Mouse (Mus musculus) liver, adult 2 months (tissue): ENCODE data around the gene Slc35f6. TPM values are rescaled to one million over a fixed set of nuclear protein-coding genes. Genes with fewer than 3 reads are reported as not detected.
A peak's percentile ranks its signal among the peaks of the same experiment; 100 is the strongest.

ENCODE experiments used
- DNase-seq: peaks from one replicate; pipeline ENCODE4 v3.0.0-alpha.2; 2011; ENCODE audit warnings: low read depth, low spot score; ENCODE audit errors: extremely low read depth
- H3K27ac ChIP-seq: fragments of 200-500 bp; replicated peaks from 2 replicates; pipeline ENCODE4 v1.5.1; 2012; ENCODE audit warnings: low read depth, mild to moderate bottlenecking, control low read depth, inconsistent platforms, low read length; ENCODE audit not compliant: insufficient read depth
- H3K27me3 ChIP-seq: fragments of 200-500 bp; 2 replicates; pipeline ENCODE4 v1.6.1; 2012; ENCODE audit warnings: mild to moderate bottlenecking, moderate library complexity, low read length, inconsistent platforms; ENCODE audit not compliant: control insufficient read depth, insufficient read depth
- H3K36me3 ChIP-seq: fragments of 200-500 bp; 2 replicates; pipeline ENCODE4 v1.6.1; 2012; ENCODE audit warnings: low read length, inconsistent platforms; ENCODE audit not compliant: control insufficient read depth, insufficient read depth
- H3K4me1 ChIP-seq: fragments of 200-500 bp; 2 replicates; pipeline ENCODE4 v1.6.1; 2011; ENCODE audit warnings: low read length; ENCODE audit not compliant: control insufficient read depth, insufficient read depth
- H3K4me3 ChIP-seq: fragments of 200-500 bp; 2 replicates; pipeline ENCODE4 v1.5.1; 2011; ENCODE audit warnings: low read depth, mild to moderate bottlenecking, control low read depth, low read length, moderate library complexity; ENCODE audit not compliant: insufficient read depth
- H3K79me2 ChIP-seq: fragments of 200-500 bp; 2 replicates; pipeline ENCODE4 v1.6.1; 2012; ENCODE audit warnings: inconsistent platforms, mild to moderate bottlenecking, low read length, moderate library complexity; ENCODE audit not compliant: control insufficient read depth, insufficient read depth
- H3K9ac ChIP-seq: fragments of 200-500 bp; 2 replicates; pipeline ENCODE4 v1.6.1; 2012; ENCODE audit warnings: low read depth, mild to moderate bottlenecking, control low read depth, inconsistent platforms, low read length
- CTCF ChIP-seq: fragments of 200-500 bp; IDR thresholded peaks from 2 replicates; pipeline ENCODE4 v1.5.1; 2011; ENCODE audit warnings: low read depth, low read length, control low read depth
- POLR2A ChIP-seq: fragments of 200-500 bp; IDR thresholded peaks from 2 replicates; pipeline ENCODE4 v1.6.1; 2011; ENCODE audit warnings: low read length, control low read depth; ENCODE audit not compliant: insufficient read depth; ENCODE audit errors: extremely low read depth
- WGBS: fragments of 180-500 bp; shearing (Covaris S2); methylation state at CpG from one replicate; pipeline ENCODE4 v1.1.7; 2018; 5-methylcytosine and 5-hydroxymethylcytosine counted together
- polyA plus RNA-seq: library from polyadenylated mRNA; depleted of rRNA; stranded (reverse); fragments of >200 nt; gene quantifications from 2 replicates; pipeline ENCODE4 v1.2.3, GENCODE M21; 2012
- total RNA-seq: library from RNA; depleted of rRNA; stranded (reverse); fragments of >200 nt; gene quantifications from 2 replicates; pipeline ENCODE4 v1.2.3, GENCODE M21; 2014

The Slc35f6 gene
- total and polyA plus RNA-seq, 2 experiments: 16.2 to 55.4 TPM

DNA sequence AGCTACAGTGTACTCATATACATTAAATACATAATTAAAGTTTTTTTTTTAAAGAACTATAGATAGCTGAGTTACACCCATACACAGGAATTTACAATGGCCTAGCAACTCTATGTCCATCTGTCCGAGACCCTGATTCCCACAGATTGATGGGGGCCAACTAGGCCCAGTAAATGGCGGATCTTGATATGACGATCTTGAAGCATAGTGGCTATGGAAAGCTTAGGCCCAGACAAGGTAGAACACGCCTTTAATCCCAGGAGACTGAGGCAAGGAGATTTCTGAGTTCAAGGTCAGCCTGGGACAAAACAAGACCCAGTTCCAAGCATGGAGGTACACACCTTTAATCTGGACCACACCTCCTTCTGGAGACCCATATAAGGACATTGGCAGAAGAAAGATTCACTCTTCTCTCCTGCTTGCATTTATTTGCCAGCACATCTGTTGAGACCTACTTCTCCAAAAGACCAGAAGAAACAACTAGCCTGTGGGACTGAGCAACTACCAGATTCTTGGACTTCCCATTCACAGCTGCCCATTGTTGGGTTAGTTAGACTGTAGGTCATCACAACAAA, 31.1 kb downstream of the Slc35f6 start:
- peaks cover 1% of the 10 kb centered on the region; the same call in 1 of the 2 replicates for H3K4me1 ChIP-seq
- no peak for DNase-seq
- H3K27me3 ChIP-seq: no peaks in the 10 kb centered on the region
- no peak for TF ChIP-seq POLR2A
- no peak for TF ChIP-seq CTCF
- H3K9ac ChIP-seq: no peak overlapping the region
- no peaks in the 10 kb centered on the region for H3K79me2 ChIP-seq
- no peak overlapping the region for H3K27ac ChIP-seq
- no peaks in the 10 kb centered on the region for H3K36me3 ChIP-seq
- 98% methylated on average over 4 of the region's 4 CpGs for WGBS
- no peak overlapping the region for H3K4me3 ChIP-seq

DNA sequence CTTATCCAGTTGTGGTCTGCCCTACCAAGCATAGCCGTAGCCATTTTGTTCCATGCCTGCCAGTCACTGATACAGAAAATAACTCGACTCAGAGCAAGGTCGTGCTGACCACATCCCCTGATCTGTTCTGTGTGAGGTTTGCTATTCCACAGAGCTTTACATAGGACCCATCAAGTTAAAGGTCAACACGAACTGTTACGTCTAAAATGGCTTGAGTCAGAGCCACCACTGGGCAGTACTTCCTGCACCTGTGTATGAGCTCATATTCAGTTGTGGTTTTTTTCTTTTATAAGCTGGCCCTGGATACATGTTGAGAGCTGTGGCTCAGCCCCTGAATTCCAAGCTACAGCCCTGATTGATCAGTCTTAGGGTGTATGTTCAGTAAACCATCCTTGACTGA, 31.9 kb downstream of the Slc35f6 start:
- Histone ChIP-seq H3K27me3 (no peaks in the 10 kb centered on the region), H3K79me2 (no peaks in the 10 kb centered on the region), H3K36me3 (no peaks in the 10 kb centered on the region), H3K4me1 (no peaks in the 10 kb centered on the region), H3K4me3 (no peak overlapping the region), H3K9ac (no peak overlapping the region), H3K27ac (no peak overlapping the region)
- 76% methylated on average over 5 of the region's 5 CpGs for WGBS
- no peak for DNase-seq
- no peak for TF ChIP-seq CTCF
- TF ChIP-seq POLR2A: no peak

DNA sequence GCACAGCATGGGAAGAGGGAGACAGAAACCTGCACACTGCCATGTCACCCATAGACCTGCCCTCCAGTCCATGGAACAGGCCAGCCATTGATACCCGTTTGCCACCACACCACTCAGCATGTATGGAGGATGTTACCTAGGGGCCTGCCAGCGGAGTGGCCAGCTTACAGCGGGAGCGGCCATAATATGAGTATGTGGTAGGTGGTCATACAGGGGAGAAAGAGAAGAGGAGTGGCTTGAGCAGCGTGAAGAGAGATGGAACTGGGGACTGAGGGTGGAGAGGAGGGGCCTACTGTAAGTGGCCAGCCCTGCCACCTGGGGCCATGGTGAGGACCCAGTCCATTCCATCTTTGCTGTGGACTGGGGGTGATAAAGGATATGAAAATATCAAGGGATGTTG, 34.2 kb downstream of the Slc35f6 start:
- no peaks in the 10 kb centered on the region for H3K27me3 ChIP-seq
- DNase-seq: no peak
- TF ChIP-seq CTCF (no peak), POLR2A (no peak)
- no peak overlapping the region for H3K4me3 ChIP-seq
- 97% methylated on average over 5 of the region's 5 CpGs for WGBS
- no peaks in the 10 kb centered on the region for H3K4me1 ChIP-seq
- no peak overlapping the region for H3K9ac ChIP-seq
- H3K27ac ChIP-seq: no peak overlapping the region
- no peaks in the 10 kb centered on the region for H3K79me2 ChIP-seq
- no peaks in the 10 kb centered on the region for H3K36me3 ChIP-seq

DNA sequence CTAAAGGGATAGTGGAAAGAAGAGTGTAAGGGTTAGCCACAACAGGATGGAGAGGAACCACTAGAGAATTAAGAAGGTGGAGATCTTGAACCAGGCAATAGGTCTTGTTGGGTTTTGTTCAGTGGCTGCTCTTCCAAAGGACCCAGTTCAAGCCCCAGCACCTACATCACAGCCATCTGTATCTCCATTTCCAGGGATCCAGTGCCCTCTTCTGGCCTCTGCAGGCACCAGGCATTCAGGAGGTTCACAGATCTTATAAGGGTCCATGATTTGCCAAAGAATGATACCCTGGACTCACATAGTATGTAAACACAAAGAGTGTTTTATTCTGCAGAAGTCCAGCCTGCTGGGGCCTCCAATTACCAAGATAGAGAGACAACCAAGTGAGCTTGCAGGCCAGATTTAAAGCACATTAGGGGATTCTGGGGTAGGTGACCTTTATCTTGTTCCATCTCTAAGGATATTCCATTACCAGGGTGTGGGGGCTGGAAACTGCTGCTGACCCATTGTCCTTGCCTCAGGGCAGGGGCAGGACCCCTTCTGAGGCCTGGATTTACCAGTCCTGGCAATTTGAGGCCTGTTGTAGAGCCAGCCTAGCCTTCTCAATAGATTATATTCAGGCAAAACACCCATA, 35.4 kb downstream of the Slc35f6 start:
- Histone ChIP-seq H3K36me3 (no peaks in the 10 kb centered on the region), H3K9ac (no peak overlapping the region), H3K79me2 (no peaks in the 10 kb centered on the region), H3K4me3 (no peak overlapping the region), H3K27me3 (no peaks in the 10 kb centered on the region), H3K27ac (no peak overlapping the region), H3K4me1 (no peaks in the 10 kb centered on the region)
- TF ChIP-seq POLR2A (no peak), CTCF (peak; percentile 62)
- DNase-seq: no peak

DNA sequence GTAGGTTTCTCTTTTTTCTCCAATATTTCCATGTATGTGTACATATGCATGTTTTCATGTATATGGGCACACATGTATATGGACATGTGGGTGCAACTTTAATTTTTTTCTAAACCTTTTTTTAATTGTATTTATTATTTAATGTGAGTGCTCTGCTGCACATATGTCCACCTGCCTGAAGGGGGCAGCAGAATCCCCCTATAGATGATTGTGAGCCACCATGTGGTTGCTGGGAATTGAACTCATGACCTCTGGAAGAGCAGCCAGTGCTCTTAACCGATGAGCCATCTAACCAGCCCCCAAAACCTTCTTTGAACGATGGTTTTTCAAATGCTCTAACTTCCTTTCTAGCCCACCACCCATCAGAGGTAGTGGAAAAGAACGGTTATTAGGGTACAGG, 36.3 kb downstream of the Slc35f6 start:
- Histone ChIP-seq H3K4me1 (no peaks in the 10 kb centered on the region), H3K4me3 (no peak overlapping the region), H3K27ac (no peak overlapping the region), H3K9ac (no peak overlapping the region), H3K79me2 (no peaks in the 10 kb centered on the region), H3K36me3 (no peaks in the 10 kb centered on the region), H3K27me3 (no peaks in the 10 kb centered on the region)
- WGBS: 79% methylated on average over 3 of the region's 3 CpGs
- no peak for DNase-seq
- TF ChIP-seq CTCF (peak; percentile 20; the same call in 1 of the 2 replicates), POLR2A (no peak)

DNA sequence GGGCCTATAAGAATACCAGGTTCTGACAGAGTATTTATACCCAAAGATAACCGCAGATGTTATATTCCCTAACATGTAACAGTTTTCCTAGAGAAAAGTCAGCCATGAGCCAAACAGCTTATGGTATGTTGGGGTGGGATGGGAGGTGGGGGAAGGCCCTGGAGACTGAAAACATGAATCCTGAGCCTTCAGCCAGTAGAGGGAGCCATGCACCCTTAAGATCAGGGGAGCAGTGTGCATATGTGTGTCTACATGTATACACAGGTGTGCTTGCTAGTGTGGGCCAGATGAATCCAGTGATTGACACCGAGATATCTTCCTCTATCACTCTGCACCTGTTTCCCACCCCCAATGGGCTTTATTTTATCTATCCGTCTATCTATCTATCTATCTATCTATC, 39.0 kb downstream of the Slc35f6 start:
- Histone ChIP-seq H3K27me3 (no peaks in the 10 kb centered on the region), H3K27ac (no peak overlapping the region), H3K4me3 (no peak overlapping the region), H3K9ac (no peak overlapping the region), H3K4me1 (no peaks in the 10 kb centered on the region), H3K36me3 (no peaks in the 10 kb centered on the region), H3K79me2 (no peaks in the 10 kb centered on the region)
- 65% methylated on average over 3 of the region's 3 CpGs for WGBS
- DNase-seq: no peak
- TF ChIP-seq CTCF: peak; percentile 45; the same call in 1 of the 2 replicates
- TF ChIP-seq POLR2A: no peak
